Mouse (Mus musculus) G1E (cell line): ENCODE measurements at regions not wholly inside any gene's neighbourhood (a gene's known extent, or its start where the extent isn't known, plus 50 kb on each side); places are given as distances from the start of the nearest gene placed in this dataset.

Experiments used
- ATAC-seq: 2 replicates; pipeline ENCODE4 v1.8.0; 2016; ENCODE audit warnings: mild to moderate bottlenecking; ENCODE audit not compliant: insufficient number of reproducible peaks, poor library complexity, low FRiP score, severe bottlenecking; ENCODE audit errors: extremely low read depth
- DNase-seq: peaks from one replicate; pipeline ENCODE4 v3.0.0; 2012; ENCODE audit warnings: low spot score
- H3K27me3 ChIP-seq: 2 replicates; pipeline ENCODE4 v1.6.1; 2012; ENCODE audit warnings: mild to moderate bottlenecking, low read length, inconsistent platforms; ENCODE audit not compliant: insufficient read depth
- H3K36me3 ChIP-seq: replicated peaks from 2 replicates; pipeline ENCODE3; 2012; ENCODE audit warnings: mild to moderate bottlenecking, inconsistent platforms
- H3K4me1 ChIP-seq: 2 replicates; pipeline ENCODE4 v1.6.1; 2012; ENCODE audit warnings: low read depth, low read length, inconsistent platforms, mixed read lengths; ENCODE audit not compliant: insufficient read depth
- H3K4me3 ChIP-seq: 2 replicates; pipeline ENCODE4 v1.5.1; 2012; ENCODE audit warnings: low read depth, mild to moderate bottlenecking, inconsistent platforms, low read length, moderate library complexity, mixed read lengths
- H3K9me3 ChIP-seq: replicated peaks from 2 replicates; pipeline ENCODE4 v1.6.1; 2012; ENCODE audit warnings: inconsistent platforms
- CTCF ChIP-seq: IDR thresholded peaks from 2 replicates; pipeline ENCODE4 v1.5.1; 2012; ENCODE audit warnings: low read depth, low read length, inconsistent platforms, mixed read lengths
- GATA1 ChIP-seq: IDR thresholded peaks from 2 replicates; pipeline ENCODE4 v1.6.1; 2012; ENCODE audit warnings: borderline replicate concordance, low read length, inconsistent platforms, mixed read lengths
- GATA2 ChIP-seq: IDR thresholded peaks from 2 replicates; pipeline ENCODE4 v1.6.1; 2012; ENCODE audit warnings: low read depth, low read length, inconsistent platforms, borderline replicate concordance
- POLR2AphosphoS5 ChIP-seq: IDR thresholded peaks from 2 replicates; pipeline ENCODE4 v1.6.1; 2012; ENCODE audit warnings: low read depth, low read length, inconsistent platforms; ENCODE audit not compliant: insufficient replicate concordance
- TAL1 ChIP-seq: conservative IDR thresholded peaks from 2 replicates; pipeline ENCODE4 v1.6.1; 2012; ENCODE audit warnings: low read depth, low read length, inconsistent platforms, mixed read lengths

DNA sequence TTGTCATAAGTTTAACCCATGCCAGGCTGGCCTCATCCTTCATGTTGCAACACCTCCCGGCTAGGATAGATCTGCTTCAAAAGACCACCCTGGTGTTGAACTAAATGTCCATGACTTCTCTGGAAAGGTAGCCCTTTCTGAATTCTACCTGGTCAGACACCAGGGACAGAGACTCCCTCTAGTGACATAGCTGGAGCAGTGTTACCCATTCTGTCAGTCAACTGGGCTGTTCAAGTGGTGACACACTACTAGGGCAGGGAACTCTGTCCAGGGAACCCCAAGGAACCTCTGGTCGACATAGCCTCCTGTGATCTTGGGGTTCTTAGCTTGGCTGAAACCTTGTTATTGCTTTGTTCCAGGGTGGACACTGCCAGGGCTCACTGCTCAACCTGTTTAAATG is 51.6 kb upstream of the Cobl start:
- no peak overlapping the region for H3K4me3 ChIP-seq
- ATAC-seq: no peak
- no peaks in the 10 kb centered on the region for H3K9me3 ChIP-seq
- no peaks in the 10 kb centered on the region for H3K27me3 ChIP-seq
- H3K36me3 ChIP-seq: no peaks in the 10 kb centered on the region
- no peaks in the 10 kb centered on the region for H3K4me1 ChIP-seq
- TF ChIP-seq TAL1: no peak
- TF ChIP-seq GATA2: no peak
- no peak for TF ChIP-seq CTCF
- TF ChIP-seq GATA1: no peak
- TF ChIP-seq POLR2AphosphoS5: no peak
- DNase-seq: no peak
